Mouse (Mus musculus) layer of hippocampus, adult 9-11 months (tissue): ENCODE data around the gene Casq2.

ENCODE experiments used
- DNase-seq: peaks from one replicate; pipeline ENCODE4 v3.0.0; 2022

The Casq2 gene

DNA sequence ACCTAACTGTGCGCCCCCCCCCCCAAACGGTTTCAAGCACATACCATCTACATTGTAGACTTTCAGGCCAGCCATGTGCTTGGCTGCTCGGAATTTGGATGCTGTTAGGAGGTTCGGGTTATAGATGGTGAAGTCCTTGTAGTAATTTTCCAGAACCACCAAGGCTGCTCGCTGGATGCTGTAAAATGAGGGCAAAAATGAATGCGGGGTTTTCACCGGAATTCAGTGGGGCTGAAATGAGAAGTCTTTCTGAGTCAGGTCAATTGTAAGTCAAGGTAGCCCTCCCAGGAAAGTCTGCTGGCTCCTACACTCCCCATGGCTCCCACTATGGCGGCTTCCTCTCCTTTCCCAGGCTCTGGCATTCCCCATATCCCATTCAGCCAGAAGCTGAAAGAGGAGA is 80.6 kb downstream of the Casq2 start:
- DNase-seq, result no peak

DNA sequence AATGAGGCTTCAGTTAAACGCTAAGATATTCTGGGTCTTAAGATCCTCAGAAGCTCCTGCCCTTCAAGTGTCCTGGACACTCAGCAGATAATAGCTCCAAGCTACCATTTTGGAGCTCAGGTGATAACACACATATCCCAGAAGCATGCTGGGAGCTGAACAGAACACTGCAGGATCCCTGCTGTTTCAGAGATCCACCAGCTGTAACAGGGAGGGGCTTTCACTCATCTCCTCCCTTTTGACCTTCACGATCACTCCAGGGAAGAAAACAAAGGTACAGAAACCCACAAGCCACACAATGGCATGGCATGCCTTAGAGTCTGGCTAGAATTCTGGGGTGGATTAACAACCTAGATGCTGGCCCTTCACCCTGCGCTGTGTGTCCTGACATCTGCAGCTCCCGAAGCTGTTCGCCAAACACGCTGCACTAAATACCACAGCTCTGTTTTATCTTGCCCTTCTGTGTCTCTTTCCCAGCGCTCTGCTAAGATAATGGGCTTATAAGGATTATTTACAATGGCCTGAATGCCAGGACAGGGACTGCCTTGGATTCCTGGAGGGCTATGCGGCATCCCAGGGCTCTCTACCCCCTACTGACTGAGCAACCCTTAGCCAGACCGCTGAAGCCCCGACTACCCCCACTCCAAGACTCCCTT is 81.5 kb downstream of the Casq2 start:
- no peak for DNase-seq

DNA sequence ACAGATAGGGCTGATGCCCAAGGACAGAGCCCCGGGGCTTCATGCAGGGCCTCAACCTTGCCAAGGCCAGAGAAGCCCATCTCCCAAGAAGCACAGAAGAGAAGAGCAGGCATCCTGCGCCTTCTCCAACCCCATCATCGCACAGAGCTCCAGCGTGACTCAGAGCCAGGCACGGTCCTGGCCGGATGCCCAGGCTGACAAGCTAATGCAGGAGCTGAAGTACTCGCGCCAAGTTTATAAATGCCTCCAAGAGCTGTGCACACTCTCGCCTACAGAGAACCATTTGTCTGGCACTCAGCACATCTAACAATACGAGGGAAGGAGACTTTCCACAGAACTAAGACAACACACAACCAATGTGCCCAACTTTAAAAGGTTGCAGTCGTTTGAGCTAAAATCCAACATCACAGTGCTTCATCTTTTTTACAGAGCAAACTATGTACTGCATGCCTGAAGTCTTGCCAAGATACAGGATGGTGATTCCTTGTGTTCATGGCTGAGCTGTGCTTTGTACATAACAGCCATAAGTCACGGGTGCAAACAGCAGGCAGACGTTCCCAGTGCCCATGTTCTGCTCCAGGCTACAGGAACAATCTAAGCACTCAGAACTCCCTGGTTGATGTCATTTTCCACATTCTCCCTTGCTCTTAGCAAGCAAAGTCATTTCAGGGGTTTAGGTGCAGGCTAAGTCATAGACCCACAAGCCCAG is 83.1 kb downstream of the Casq2 start:
- peak; percentile 97 for DNase-seq

DNA sequence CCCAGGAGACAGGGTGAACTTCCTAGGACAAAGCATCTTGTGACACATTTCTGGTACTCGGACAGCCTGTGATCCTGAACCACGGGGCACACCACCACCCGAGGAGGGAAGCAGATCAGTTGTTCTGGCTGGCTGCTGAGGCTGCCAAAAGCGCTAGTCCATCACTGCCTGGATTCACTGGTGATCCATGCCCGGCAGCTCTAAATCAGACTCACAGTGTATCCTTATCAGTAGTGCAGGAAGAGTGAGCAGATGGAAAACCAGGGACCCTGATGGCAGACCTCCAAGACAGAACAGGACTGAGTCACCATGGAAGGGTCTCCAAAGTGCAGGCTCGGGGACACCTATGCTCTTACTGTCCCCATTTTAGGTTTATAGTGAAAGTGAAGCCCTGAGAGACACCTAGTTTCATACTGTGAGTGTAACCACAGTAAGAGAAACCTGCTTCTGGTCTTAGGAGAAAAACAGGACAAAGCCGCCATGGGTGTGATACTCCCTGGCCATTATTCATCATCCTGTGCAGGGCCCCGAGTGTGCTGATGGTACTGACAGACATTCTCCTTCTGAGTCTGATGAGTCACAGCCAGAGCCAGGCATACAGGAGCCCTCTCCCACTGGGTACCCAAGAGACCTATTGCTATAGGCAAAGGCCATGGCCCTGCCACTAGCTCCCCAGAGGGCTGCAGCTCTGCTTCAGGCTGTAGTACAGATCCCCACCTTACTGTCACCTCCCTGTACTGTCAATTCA is 88.1 kb downstream of the Casq2 start:
- DNase-seq, result no peak

DNA sequence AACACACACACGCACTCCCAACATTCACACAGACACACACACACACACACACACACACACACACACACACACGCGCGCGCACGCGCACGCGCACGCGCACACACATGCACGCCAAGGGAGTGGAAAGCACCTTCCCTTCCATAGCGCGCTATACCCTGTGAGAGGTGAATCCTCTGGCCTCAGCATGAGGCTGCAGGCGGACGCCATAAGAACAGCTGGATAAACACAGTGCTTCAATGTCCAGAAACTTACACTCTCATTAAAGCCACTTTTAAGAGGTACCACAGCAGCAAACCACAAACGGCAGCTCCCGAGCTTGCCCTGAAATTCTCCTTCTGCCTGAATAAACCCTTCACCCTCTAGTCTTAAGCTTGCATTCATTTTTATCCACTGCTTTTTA is 89.5 kb downstream of the Casq2 start:
- no peak for DNase-seq

DNA sequence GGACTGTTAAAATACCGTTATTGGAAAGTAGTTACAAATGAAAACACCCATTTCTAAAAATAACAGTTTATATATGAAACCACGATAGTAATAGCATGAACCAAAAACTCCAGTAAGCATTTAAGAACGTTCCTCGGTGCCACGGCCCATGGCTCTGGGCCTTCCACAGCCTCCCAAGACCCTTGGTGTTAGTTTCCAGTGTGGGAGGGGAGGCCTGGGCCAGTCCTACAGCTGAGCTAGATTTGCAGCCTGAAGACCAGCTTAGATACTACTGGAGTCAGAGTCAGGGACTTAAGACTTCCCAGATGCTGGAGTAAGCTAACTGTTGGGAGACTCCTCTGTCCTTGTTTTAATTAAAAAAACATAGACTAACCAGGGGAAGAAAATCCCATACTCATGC is 89.9 kb downstream of the Casq2 start:
- DNase-seq, result no peak

DNA sequence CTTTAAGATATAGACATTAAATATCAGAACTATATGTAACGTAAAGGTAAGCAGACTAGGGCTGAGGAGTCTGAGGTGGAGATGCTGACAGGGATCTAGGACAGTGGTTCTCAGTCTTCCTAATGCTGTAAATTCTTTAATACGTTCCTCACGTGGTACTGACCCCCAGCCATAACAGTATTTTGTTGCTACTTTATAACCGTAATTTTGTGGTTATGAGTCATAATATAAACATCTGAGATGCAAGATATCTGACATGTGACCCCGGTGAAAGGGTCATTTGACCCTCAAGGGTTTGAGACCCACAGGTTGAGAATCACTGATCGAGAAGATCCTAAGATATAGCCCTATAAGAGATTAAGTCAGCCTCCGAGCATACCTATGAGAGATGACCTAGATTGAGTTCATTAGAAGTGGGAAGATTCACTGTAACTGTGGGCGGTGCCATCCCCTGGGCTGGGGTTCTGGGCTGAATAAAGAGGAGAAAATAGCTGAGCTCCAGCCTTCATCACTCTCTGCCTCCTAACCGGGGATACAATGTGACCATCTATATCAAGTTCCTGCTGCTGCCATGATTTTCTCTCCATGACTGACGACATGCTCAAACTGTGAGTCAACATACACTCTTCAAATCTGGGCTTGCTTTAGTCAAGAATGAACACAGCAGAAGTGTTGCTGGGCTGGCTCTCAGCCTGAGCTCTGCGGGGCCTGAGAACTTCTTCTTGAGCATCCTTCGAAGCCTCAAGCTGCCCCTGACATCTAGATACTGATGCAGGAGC is 91.8 kb downstream of the Casq2 start:
- no peak for DNase-seq

DNA sequence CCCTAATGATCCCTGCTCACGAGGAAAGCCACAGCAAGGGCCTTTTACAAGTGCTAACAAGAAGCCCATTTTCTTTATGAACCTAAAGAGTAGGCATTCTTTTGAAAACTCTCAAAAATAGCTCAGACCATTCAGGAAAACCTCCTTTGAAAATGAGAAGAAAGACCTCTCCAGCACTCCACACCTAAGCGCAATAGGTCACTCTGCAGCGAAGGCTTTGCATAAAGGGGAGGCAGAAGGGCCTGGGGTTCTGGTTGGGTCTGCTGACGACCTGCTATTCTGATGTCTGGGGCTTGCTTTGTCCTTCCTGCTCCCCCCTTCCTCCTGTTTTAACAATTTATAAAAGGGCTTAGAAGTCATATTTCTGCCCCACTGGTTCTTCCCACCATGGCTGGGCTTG is 93.7 kb downstream of the Casq2 start:
- no peak for DNase-seq

DNA sequence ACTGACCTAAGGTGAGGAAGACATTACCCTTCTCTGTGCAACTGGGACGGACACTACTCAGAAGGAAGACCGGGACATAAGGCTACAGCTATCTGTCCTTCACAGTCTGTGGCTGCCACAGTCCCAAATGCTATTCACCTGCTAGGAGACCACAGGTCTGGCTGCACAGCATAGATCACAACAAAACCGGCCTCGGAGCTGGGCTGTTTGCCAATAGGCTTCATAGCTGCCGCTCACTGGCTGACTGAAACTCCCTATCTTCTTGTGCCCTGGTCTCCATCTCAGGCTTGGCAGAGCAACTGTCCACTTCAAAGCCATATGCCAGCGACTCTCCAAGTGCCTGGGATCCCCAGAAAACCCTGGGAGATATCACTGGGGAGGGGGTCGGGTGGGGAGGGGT is 94.5 kb downstream of the Casq2 start:
- DNase-seq, result no peak

DNA sequence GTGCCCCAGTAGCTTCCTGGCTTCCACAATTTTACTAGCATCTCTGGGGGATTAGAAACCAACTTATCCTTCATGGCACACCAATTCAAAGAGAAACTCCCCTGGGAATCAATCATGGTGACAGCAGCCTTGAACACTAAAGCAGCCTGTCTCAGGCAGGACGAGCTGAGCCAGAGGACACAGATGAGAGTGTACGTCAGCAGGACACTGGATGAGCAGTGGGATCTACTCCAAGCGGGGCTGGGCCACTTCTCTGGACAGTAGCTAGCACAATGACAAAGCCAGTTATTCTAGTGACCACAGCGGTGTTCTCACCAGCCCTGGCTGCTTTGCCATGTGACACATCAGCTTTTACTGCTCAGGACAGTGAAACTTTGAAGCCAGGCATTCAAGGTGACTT is 95.0 kb downstream of the Casq2 start:
- DNase-seq, result no peak

DNA sequence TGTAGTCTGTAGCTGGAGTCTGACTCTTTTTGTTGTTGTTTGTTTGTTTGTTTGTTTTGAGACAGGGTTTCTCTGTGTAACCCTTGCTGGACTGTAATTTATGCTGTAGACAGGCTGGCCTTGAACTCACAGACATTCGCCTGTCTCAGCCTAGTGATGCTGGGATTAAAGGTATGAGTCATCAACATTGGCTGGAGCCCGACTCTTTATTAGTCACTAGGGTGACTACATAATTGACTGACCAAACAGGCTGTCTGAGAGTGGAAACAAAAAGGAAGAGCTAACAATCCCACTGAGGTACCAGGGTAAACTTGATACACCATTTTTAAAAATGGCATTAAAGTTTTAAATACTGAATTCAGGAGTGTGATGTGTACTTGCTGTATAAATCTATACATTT is 96.4 kb downstream of the Casq2 start:
- no peak for DNase-seq

DNA sequence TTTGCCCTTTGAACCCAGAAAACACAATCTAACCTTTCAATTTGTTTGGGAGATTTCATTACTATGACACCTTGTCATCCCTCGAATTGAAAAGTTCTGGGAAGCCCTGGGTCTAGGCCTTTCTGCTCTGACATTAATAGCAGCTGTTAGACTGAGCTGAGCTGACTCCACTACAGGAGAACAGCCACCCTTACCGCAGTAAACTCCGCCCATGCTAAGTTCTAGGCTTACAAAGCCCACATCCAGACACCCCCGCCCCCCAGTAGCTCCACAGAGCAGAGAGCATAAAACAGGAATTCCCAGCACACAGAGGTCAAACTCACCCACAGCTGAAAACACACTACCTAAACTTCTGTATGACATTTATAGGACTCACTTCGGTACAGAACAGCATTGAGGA is 98.5 kb downstream of the Casq2 start:
- no peak for DNase-seq

DNA sequence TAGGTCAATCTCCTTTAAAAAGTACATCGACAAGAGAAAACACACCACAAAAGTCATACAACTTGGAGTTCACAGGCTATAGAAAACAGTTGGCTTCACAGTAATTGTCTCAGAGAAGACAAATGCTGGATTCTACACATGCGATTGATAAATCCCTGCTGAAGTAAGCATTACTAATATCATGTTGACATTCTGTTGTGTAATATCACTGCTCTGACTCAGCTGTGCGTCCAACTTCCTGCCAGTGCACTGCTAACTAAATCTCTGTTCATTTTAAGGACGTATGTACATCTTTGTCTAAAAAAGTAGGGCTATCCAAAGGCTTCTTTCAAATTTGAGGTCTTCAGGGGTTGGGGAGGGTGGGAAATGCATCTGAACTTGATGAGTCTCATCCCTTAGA is 101.2 kb downstream of the Casq2 start:
- no peak for DNase-seq

DNA sequence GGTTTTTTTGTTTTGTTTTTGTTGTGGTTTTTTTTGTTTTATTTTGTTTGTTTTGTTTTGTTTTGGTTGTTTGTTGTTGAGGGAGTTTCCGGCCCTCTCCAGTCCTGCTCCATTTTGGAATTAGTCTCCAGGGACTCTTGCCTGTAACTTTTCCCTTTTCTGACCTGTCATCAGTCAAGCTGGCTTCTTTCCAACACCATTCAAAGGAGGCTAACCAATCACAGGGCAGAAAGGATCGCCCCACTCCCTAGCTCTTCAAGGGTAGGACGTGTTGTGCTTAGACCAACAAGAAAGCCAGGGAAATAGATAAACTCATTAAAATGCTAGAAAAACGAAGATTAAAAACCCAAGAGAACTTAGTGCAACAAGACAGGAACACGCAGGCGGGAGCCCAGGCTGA is 102.8 kb downstream of the Casq2 start:
- no peak for DNase-seq

DNA sequence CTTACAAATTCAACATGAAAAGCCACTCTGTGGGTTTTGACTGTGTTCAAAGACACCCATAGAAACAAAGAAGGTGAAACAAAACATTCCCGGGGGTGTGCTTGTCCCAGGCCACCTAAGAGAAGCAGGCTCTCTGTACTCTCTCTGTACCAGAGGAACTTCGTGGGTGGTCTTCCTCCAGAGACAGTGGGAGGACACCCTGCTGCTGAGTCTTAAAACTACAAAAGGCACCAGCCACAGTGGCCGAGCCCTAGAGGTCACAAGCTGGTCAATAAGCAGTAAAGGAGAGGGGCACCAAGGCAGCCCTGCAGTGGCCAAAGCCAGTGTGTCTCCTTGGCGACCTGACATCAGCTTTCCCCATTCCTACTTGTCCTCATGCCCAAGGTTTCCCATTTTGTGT is 103.8 kb downstream of the Casq2 start:
- DNase-seq, result no peak

DNA sequence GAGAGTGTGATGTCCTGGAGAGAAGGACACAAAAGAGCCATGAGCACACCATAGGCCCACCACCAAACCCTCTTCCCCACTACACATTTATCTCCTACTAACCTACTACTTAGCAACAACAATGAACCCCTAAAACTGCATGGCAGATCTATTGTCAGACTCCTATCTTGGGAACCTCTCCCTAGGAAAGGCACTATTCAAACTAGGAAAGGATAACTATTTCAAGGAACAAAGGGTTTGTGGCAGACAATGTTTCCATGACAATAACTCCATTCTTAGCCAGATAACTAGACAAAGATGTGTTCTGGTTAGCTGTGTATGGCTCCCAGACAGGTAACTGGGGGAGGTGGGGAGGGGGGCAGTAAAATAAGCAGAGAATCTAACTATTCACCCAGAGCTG is 104.4 kb downstream of the Casq2 start:
- DNase-seq, result no peak

DNA sequence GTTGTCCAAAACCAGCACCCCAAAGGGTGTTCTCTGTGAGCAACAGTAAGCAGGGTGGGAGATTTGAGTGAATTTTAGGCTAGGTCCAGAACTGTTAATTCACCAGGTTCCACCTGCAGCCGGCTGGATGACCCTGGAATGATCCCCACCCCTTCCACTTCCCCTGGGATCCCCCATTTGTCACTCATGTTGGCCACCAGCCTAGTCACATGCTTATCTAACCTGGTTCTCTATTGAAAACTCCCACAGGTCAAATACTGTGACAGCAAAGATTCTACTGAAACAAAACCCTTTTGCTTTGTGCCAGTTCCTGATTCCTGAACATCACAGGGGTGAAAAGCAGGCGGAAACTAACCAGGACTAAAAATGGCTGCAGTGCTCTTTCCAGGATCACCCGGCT is 105.4 kb downstream of the Casq2 start:
- DNase-seq, result no peak

DNA sequence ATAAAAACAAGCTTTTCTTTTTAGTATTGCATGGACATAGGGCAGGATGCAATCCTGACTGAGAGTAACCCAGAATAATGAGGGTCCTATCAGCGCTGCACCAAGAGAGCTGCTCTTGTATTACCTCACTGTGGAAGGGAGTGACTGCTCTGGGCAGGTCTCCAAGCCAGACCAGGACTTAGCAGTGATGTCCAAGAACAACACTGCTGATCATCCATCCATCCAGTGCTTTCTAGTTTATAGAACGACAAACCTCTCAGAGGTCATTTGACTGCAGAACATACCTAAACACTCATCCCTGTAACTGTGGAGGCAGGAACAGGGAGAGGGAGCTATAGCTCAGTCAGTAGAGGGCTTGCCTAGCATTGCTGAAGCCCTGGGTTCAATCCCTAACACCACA is 106.4 kb downstream of the Casq2 start:
- DNase-seq, result no peak

DNA sequence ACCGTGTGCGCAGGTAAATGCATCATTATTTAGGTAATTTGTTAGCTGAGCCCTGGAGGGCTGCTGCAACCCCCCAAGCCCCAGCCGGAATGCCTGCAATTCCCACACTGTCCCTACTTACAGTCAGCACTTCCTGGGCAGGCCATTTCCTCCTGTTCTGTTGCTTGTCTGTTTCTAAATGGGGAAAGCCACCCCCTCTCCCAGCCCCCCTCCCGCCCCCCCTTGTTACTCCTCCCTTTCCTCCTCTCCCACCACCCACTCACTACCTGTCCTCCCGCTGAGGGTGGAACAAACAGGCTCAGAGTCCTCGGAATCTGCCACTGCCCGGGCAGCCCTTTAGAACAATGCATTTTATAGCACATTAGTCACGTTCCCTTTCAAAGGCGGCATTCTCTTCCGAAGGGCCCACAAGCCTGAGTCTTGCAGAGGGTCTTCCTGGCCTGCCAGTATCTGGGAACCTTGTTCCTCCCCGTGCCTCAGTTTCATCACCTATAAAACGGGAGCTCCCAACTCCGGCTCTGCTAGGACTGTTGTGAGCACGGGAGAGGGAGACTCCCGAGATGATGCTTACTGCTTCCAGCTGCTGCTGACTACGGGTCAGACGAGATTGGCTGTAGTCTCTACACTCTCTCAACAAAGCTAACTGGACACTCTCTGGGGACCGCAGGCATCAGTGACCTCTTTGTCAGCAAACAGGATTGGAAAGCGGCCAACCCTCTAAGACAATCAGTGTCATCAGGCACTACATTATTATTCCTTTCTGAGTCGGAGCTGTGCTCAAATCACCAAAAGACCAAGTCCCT is 107.5 kb downstream of the Casq2 start:
- peak; percentile 53 for DNase-seq

DNA sequence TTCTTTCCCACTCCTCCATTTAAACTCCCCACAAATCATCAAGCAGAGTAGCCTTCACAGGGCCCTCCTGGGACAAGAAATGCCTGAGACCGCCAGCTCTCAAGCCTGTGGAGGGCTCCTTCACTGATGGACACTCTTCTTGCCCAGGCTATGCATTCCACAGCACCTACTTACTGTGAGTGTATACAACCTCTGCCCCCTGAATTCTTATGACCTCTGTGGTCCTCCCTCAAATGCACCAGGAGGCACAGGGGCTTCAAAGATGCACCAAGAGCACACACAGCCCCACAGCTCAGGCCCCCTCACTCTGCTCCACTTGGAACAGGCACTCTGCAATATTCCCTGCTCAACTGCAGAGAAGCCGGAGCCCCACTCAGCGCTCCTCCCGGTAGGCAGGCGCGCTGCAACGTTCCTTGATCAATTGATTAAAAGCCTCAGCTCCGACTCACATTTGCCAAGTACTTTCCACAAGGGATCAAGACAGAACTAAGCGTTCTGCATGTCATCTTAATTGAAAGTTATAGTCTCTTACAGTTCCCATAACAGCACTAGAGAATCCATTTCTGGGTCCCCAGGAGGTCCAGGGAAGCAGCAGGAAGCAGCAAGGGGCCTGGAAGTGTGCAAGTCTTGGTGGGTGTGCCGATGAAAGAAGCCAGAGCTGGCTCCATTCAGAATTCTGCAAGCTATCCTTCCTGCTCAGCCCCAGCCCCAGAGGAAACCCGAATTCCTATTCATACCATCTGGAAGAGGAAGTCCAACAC is 108.3 kb downstream of the Casq2 start:
- no peak for DNase-seq

DNA sequence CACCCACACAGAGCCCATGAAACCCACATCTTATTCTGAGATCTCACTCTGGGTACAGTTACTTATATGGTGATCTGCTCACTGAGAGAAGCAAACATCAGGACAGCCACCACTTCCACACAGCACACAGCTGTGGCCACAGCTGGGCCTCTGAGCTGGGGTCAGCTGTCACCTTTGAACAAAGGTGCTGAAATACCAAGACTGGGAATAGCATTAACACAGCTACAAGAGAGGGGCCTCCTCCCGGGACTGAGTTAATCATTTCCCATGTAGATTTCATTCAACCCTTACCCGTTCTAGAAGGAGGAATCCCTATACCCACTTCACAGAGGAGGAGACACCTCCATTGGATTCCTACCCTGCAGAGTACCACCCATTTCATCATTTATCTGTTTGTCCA is 109.5 kb downstream of the Casq2 start:
- DNase-seq, result no peak
